Mouse (Mus musculus): ENCODE measurements around the gene Dthd1. TPM values are rescaled to one million over a fixed set of nuclear protein-coding genes. Genes with fewer than 3 reads are reported as not detected.
A peak's percentile ranks its signal among the peaks of the same experiment; 100 is the strongest.

The Dthd1 gene
- polyA plus RNA-seq (2012; fragmentation: generic; extraction: Trizol): not detected
- long read RNA-seq, experiment 1: 0 reads
- long read RNA-seq, experiment 2: 0 reads

GRCm38 (mm10) chr5:62813402-62814071, at the start of gene Dthd1:
TSS of gene Dthd1 (plus strand) at chr5:62813823.
- Histone ChIP-seq H3K36me3 (ENCODE audit: control insufficient read depth, insufficient read depth) (no peaks in the 10 kb centered on the region), H3K27me3 (ENCODE audit: control insufficient read depth, insufficient read depth, insufficient read length) (no peaks in the 10 kb centered on the region), H3K79me3 (ENCODE audit: low read depth) (no peaks in the 10 kb centered on the region), H3K4me3 (ENCODE audit: insufficient read depth, poor library complexity, severe bottlenecking) (no peak within 1 kb of the TSS), H3ac (ENCODE audit: control insufficient read depth, insufficient read length, low read depth) (no peak within 1 kb of the TSS), H3K79me2 (ENCODE audit: control insufficient read depth, insufficient read depth) (no peaks in the 10 kb centered on the region)
- TF ChIP-seq CEBPB (IDR thresholded peaks at IDR 0.05; ENCODE audit: low read depth) (no peak), MYOD1 (IDR thresholded peaks at IDR 0.05; ENCODE audit: control insufficient read depth, insufficient read length, low read depth) (no peak), MYOG (IDR thresholded peaks at IDR 0.05; ENCODE audit: control insufficient read depth, extremely low read depth, insufficient read length) (no peak), FOSL1 (IDR thresholded peaks at IDR 0.05; ENCODE audit: insufficient read depth, low read length, poor library complexity, severe bottlenecking) (no peak)

- TF ChIP-seq MYOD1 (IDR thresholded peaks at IDR 0.05; ENCODE audit: control insufficient read depth, insufficient read length, low read depth) (no peak), CTCF (IDR thresholded peaks at IDR 0.05; ENCODE audit: control insufficient read depth, insufficient read depth, insufficient read length) (no peak), MAX (IDR thresholded peaks at IDR 0.05) (no peak), CEBPB (IDR thresholded peaks at IDR 0.05; ENCODE audit: low read depth) (no peak), FOSL1 (IDR thresholded peaks at IDR 0.05; ENCODE audit: insufficient read depth, low read length, poor library complexity, severe bottlenecking) (no peak), MYOG (IDR thresholded peaks at IDR 0.05; ENCODE audit: control insufficient read depth, extremely low read depth, insufficient read length) (no peak), USF1 (IDR thresholded peaks at IDR 0.05; ENCODE audit: low read depth) (no peak)
- Histone ChIP-seq H3K27me3 (ENCODE audit: control insufficient read depth, insufficient read depth, insufficient read length) (no peaks in the 10 kb centered on the region), H3K79me2 (ENCODE audit: control insufficient read depth, insufficient read depth) (no peaks in the 10 kb centered on the region)
Measured at GRCm38 (mm10) chr5:62764161-62764560, 49.5 kb upstream of the Dthd1 start.

GRCm38 (mm10) chr5:62765459-62765783, 48.2 kb upstream of the Dthd1 start:
- H3K4me3 ChIP-seq (ENCODE audit: insufficient read depth, poor library complexity, severe bottlenecking): peak overlapping the region; percentile 37
- no peaks in the 10 kb centered on the region for H3K27me3 ChIP-seq (ENCODE audit: control insufficient read depth, insufficient read depth, insufficient read length)
- no peaks in the 10 kb centered on the region for H3K79me2 ChIP-seq (ENCODE audit: control insufficient read depth, insufficient read depth)
- no peaks in the 10 kb centered on the region for H3K36me3 ChIP-seq (ENCODE audit: control insufficient read depth, insufficient read depth)
- no peaks in the 10 kb centered on the region for H3K79me3 ChIP-seq (ENCODE audit: low read depth)
- peak overlapping the region; percentile 71 for H3ac ChIP-seq (ENCODE audit: control insufficient read depth, insufficient read length, low read depth)
- TF ChIP-seq CEBPB (IDR thresholded peaks at IDR 0.05; ENCODE audit: low read depth): no peak
- TF ChIP-seq MYOG (IDR thresholded peaks at IDR 0.05; ENCODE audit: control insufficient read depth, extremely low read depth, insufficient read length): no peak
- TF ChIP-seq MAX (IDR thresholded peaks at IDR 0.05): no peak
- TF ChIP-seq FOSL1 (IDR thresholded peaks at IDR 0.05; ENCODE audit: insufficient read depth, low read length, poor library complexity, severe bottlenecking): no peak
- no peak for TF ChIP-seq MYOD1 (IDR thresholded peaks at IDR 0.05; ENCODE audit: control insufficient read depth, insufficient read length, low read depth)
- TF ChIP-seq USF1 (IDR thresholded peaks at IDR 0.05; ENCODE audit: low read depth): no peak

More at GRCm38 (mm10) chr5:62764161-62764560, 49.5 kb upstream of the Dthd1 start:
- H3K36me3 ChIP-seq (ENCODE audit: control insufficient read depth, insufficient read depth): no peaks in the 10 kb centered on the region
- H3K79me3 ChIP-seq (ENCODE audit: low read depth): no peaks in the 10 kb centered on the region
- H3ac ChIP-seq (ENCODE audit: control insufficient read depth, insufficient read length, low read depth): no peak overlapping the region
- no peak overlapping the region for H3K4me3 ChIP-seq (ENCODE audit: insufficient read depth, poor library complexity, severe bottlenecking)

- H3K27me3 ChIP-seq (ENCODE audit: control insufficient read depth, insufficient read depth, insufficient read length): no peaks in the 10 kb centered on the region
- no peaks in the 10 kb centered on the region for H3K36me3 ChIP-seq (ENCODE audit: control insufficient read depth, insufficient read depth)
- no peaks in the 10 kb centered on the region for H3K79me3 ChIP-seq (ENCODE audit: low read depth)
- peak within 1 kb of the TSS; percentile 37 for H3K4me3 ChIP-seq (ENCODE audit: insufficient read depth, poor library complexity, severe bottlenecking)
- H3ac ChIP-seq (ENCODE audit: control insufficient read depth, insufficient read length, low read depth): peak within 1 kb of the TSS; percentile 71
- TF ChIP-seq CTCF (IDR thresholded peaks at IDR 0.05; ENCODE audit: control insufficient read depth, insufficient read depth, insufficient read length): no peak
- no peak for TF ChIP-seq CEBPB (IDR thresholded peaks at IDR 0.05; ENCODE audit: low read depth)
- TF ChIP-seq MYOG (IDR thresholded peaks at IDR 0.05; ENCODE audit: control insufficient read depth, extremely low read depth, insufficient read length): no peak
- no peak for TF ChIP-seq USF1 (IDR thresholded peaks at IDR 0.05; ENCODE audit: low read depth)
- TF ChIP-seq MAX (IDR thresholded peaks at IDR 0.05): no peak
- TF ChIP-seq MYOD1 (IDR thresholded peaks at IDR 0.05; ENCODE audit: control insufficient read depth, insufficient read length, low read depth): no peak
- TF ChIP-seq FOSL1 (IDR thresholded peaks at IDR 0.05; ENCODE audit: insufficient read depth, low read length, poor library complexity, severe bottlenecking): no peak
- no peaks in the 10 kb centered on the region for H3K79me2 ChIP-seq (ENCODE audit: control insufficient read depth, insufficient read depth)
Measured at GRCm38 (mm10) chr5:62765784-62766701, 47.6 kb upstream of the Dthd1 start, which contains the start of gene Arap2. TSS of gene Arap2 (minus strand) at chr5:62766159.

GRCm38 (mm10) chr5:62771775-62772599, 41.6 kb upstream of the Dthd1 start:
- Histone ChIP-seq H3K79me3 (ENCODE audit: low read depth) (no peaks in the 10 kb centered on the region), H3K36me3 (ENCODE audit: control insufficient read depth, insufficient read depth) (no peaks in the 10 kb centered on the region), H3K4me3 (ENCODE audit: insufficient read depth, poor library complexity, severe bottlenecking) (no peak overlapping the region), H3K79me2 (ENCODE audit: control insufficient read depth, insufficient read depth) (no peaks in the 10 kb centered on the region), H3ac (ENCODE audit: control insufficient read depth, insufficient read length, low read depth) (no peak overlapping the region), H3K27me3 (ENCODE audit: control insufficient read depth, insufficient read depth, insufficient read length) (no peaks in the 10 kb centered on the region)
- TF ChIP-seq MYOD1 (IDR thresholded peaks at IDR 0.05; ENCODE audit: control insufficient read depth, insufficient read length, low read depth) (no peak), CTCF (IDR thresholded peaks at IDR 0.05; ENCODE audit: control insufficient read depth, insufficient read depth, insufficient read length) (no peak)
